Mouse (Mus musculus) olfactory bulb, adult 2 months (tissue): Measurements from ENCODE around the gene Ddost.

Experiments used
- CTCF ChIP-seq: fragments of 200-500 bp; IDR thresholded peaks from 2 replicates; pipeline ENCODE4 v1.5.1; 2012; ENCODE audit warnings: low read depth, mild to moderate bottlenecking, low read length, moderate library complexity; ENCODE audit not compliant: insufficient read depth
- POLR2A ChIP-seq: fragments of 200-500 bp; IDR thresholded peaks from 2 replicates; pipeline ENCODE4 v1.6.1; 2012; ENCODE audit warnings: mild to moderate bottlenecking, low read depth, low read length, moderate library complexity; ENCODE audit not compliant: insufficient read depth

GRCm38 (mm10) chr4:138327891-138328470 lies 23.5 kb downstream of the Ddost start:
- TF ChIP-seq CTCF (no peak), POLR2A (no peak)
